9 mouse cellular contexts compared by ENCODE assay signal in genomic region chr13:25055111-25055554, GRCm38 (mm10). TPM values are rescaled to one million over a fixed set of nuclear protein-coding genes. Genes with fewer than 3 reads are reported as not detected.
DNase-seq lines count a peak whose midpoint lies in the region; ATAC-seq and TF ChIP-seq lines count a peak whose summit lies in the region.
"Had no signal": no experiment of that assay in that cellular context is flagged by ENCODE, and none has a peak within 500 bp of the region (broad histone marks: within the 10 kb centered on the region; RNA-seq: fewer than 3 reads in every experiment).

No protein-coding gene starts in this region.

- TF ChIP-seq POLR2A in myocyte (IDR thresholded peaks at IDR 0.05; ENCODE audit: insufficient read length, low read depth), result no peak

- H3K9ac ChIP-seq in heart, embryonic 14.5 days (ENCODE audit: low read length), result peak overlapping the region; percentile 56

- ATAC-seq in heart, embryonic 14.5 days (ENCODE audit: insufficient number of reproducible peaks, insufficient read depth, low FRiP score, low read depth), result peak; percentile 56; the same call in 1 of the 2 replicates

- H3ac ChIP-seq in myocyte (ENCODE audit: control insufficient read depth, insufficient read length), result no peak overlapping the region

- peaks cover 57% of the 10 kb centered on the region for H3K27me3 ChIP-seq in embryonic facial prominence, embryonic 10.5 days (replicated peaks; ENCODE audit: low read depth, poor library complexity, severe bottlenecking)
- peaks cover 31% of the 10 kb centered on the region for H3K27me3 ChIP-seq in heart, embryonic 14.5 days (ENCODE audit: control insufficient read depth, insufficient read depth, low read length)
- H3K27me3 ChIP-seq in myocyte (ENCODE audit: control insufficient read depth, insufficient read depth, insufficient read length), result peaks cover 18% of the 10 kb centered on the region

- no peaks in the 10 kb centered on the region for H3K36me3 ChIP-seq in embryonic facial prominence, embryonic 10.5 days (replicated peaks)
- no peaks in the 10 kb centered on the region for H3K36me3 ChIP-seq in heart, embryonic 14.5 days (ENCODE audit: control insufficient read depth, insufficient read depth, low read length)
- no peaks in the 10 kb centered on the region for H3K36me3 ChIP-seq in myocyte (ENCODE audit: control insufficient read depth, insufficient read depth)
- H3K36me3 ChIP-seq: G1E had no signal

- WGBS in embryonic facial prominence, embryonic 10.5 days, result under 1% methylated on average over 35 of the region's 35 CpGs
- under 1% methylated on average over 35 of the region's 35 CpGs for WGBS in heart, embryonic 14.5 days

- H3K9me3 ChIP-seq in embryonic facial prominence, embryonic 10.5 days, result peaks cover 19% of the 10 kb centered on the region
- peaks cover 3% of the 10 kb centered on the region; the same call in 1 of the 2 replicates for H3K9me3 ChIP-seq in heart, embryonic 14.5 days (ENCODE audit: control insufficient read depth, low read length)

- peak; percentile 16 to 67 for DNase-seq in spleen, postnatal 4 days (ENCODE audit: low spot score in 2 of 2)
- DNase-seq in spleen, adult 12 weeks (ENCODE audit: low spot score), result no peak
- peak; percentile 85 for DNase-seq in embryonic facial prominence, embryonic 10.5 days (ENCODE audit: low spot score)
- DNase-seq in kidney, postnatal 10 days, result peak; percentile 85
- DNase-seq in liver, result peak; percentile 39
- DNase-seq in testis, postnatal 14 days (ENCODE audit: low spot score), result peak; percentile 78

- H3K27ac ChIP-seq in embryonic facial prominence, embryonic 10.5 days (replicated peaks), result peak overlapping the region; percentile 40; the same call in 1 of the 2 replicates
- no peak overlapping the region for H3K27ac ChIP-seq in heart, embryonic 14.5 days (replicated peaks in 1 of 2; ENCODE audit: control insufficient read depth in 1 of 2, insufficient read depth in 1 of 2, low read depth in 2 of 2, low read length in 2 of 2)

- peaks cover 18% of the 10 kb centered on the region for H3K4me1 ChIP-seq in embryonic facial prominence, embryonic 10.5 days
- peaks cover 2 to 5% of the 10 kb centered on the region in 2 experiments; a peak in 3 of 4 replicates for H3K4me1 ChIP-seq in heart, embryonic 14.5 days (ENCODE audit: control insufficient read depth in 2 of 2, insufficient read depth in 2 of 2, low read length in 2 of 2)

- H3K4me2 ChIP-seq in heart, embryonic 14.5 days (ENCODE audit: low read length), result peak overlapping the region; percentile 88
- H3K4me2 ChIP-seq in myocyte (ENCODE audit: low read depth), result peak overlapping the region; percentile 24

- H3K79me2 ChIP-seq in myocyte (ENCODE audit: control insufficient read depth, insufficient read depth), result no peaks in the 10 kb centered on the region

- H3K4me3 ChIP-seq in embryonic facial prominence, embryonic 10.5 days, result peak overlapping the region; percentile 63
- H3K4me3 ChIP-seq in heart, embryonic 14.5 days (ENCODE audit: control insufficient read depth in 1 of 2, insufficient read depth in 1 of 2, low read depth in 1 of 2, low read length in 2 of 2), result peak overlapping the region; percentile 51 to 60
- no peak overlapping the region for H3K4me3 ChIP-seq in myocyte

TF ChIP-seq in myocyte, 11 proteins besides CTCF, POLR2A, EP300 and RAD21:
- TF ChIP-seq USF1 (IDR thresholded peaks at IDR 0.05; ENCODE audit: low read depth) (no peak), MAX (IDR thresholded peaks at IDR 0.05; ENCODE audit: low read depth) (no peak), TCF12 (IDR thresholded peaks at IDR 0.05; ENCODE audit: insufficient read depth, poor library complexity, severe bottlenecking) (no peak), CEBPB (IDR thresholded peaks at IDR 0.05; ENCODE audit: insufficient read depth, poor library complexity, severe bottlenecking) (no peak), MYOD1 (IDR thresholded peaks at IDR 0.05; ENCODE audit: control insufficient read depth in 1 of 3, insufficient read length in 2 of 3, low read depth in 2 of 3) (no peak)

RNA-seq across cellular contexts. Expression of gene Dcdc2a, which starts 0.7 kb away (rescaled TPM):
- 2.4 and 3.5 TPM in 2 replicates for polyA plus RNA-seq in embryonic facial prominence, embryonic 10.5 days (2016; fragmentation: Nextera tagmentation; extraction: Ambion mirVana)
- polyA plus RNA-seq in heart, embryonic 14.5 days (2014; fragmentation: Nextera tagmentation; extraction: Ambion mirVana), result 0.50 and 0.77 TPM in 2 replicates
- 0.05 TPM for polyA plus RNA-seq in myocyte (2012; fragmentation: generic; extraction: Trizol)
- polyA plus RNA-seq: G1E had no signal

RNA-seq across cellular contexts. Expression of gene Mrs2, which starts 35.0 kb away (rescaled TPM):
- polyA plus RNA-seq in embryonic facial prominence, embryonic 10.5 days (2016; fragmentation: Nextera tagmentation; extraction: Ambion mirVana), result 18.2 and 20.2 TPM in 2 replicates
- polyA plus RNA-seq in heart, embryonic 14.5 days (2014; fragmentation: Nextera tagmentation; extraction: Ambion mirVana), result 19.2 and 21.7 TPM in 2 replicates
- 12.7 TPM for polyA plus RNA-seq in myocyte (2012; fragmentation: generic; extraction: Trizol)
